Mouse (Mus musculus) layer of hippocampus, adult 8-10 months (tissue): ENCODE results near the gene Bmi1. TPM values are rescaled to one million over a fixed set of nuclear protein-coding genes. Genes with fewer than 3 reads are reported as not detected.
A peak's percentile ranks its signal among the peaks of the same experiment; 100 is the strongest.

Source experiments
- DNase-seq, 2 experiments: peaks; one replicate each; pipeline ENCODE4 v3.0.0; 2022; ENCODE audit warnings: low spot score in 2 of 2
- total RNA-seq, 4 experiments: library from RNA; stranded (reverse); gene quantifications; 2 replicates each; pipeline ENCODE4 v1.2.4; 2022

Gene Bmi1
- 10 to 100 TPM; 55.9 to 66.7 (median 60.8) TPM for total RNA-seq

DNA sequence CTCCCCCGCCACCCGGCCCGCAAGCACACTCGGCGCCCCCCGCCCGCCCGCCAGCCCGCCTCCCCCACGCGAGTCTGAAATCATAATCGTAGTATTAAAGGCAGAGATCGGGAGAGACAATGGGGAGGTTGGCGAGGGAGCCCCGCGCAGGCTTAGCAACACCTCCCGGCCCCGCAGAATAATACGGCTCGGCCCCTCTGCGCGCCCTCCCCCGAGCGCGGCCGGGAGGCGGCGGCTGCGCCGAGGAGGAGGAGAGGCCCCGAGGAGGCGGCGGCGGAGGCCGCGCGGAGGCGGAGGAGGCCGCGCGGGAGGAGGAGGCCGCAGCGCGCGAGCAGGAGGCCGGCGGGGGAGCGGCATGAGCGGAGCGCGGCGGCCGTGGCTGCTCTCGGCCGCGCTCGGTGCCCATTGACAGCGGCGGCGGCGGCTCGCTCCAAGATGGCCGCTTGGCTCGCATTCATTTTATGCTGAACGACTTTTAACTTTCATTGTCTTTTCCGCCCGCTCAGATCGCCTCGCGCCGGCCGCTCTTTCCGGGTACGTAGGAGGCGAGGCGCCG lies at the start of gene Bmi1:
Bmi1 (plus strand) TSS at position 83 of the 556 bp plus-strand sequence.
- DNase-seq = peak in 1 of 2 experiments; percentile 61

DNA sequence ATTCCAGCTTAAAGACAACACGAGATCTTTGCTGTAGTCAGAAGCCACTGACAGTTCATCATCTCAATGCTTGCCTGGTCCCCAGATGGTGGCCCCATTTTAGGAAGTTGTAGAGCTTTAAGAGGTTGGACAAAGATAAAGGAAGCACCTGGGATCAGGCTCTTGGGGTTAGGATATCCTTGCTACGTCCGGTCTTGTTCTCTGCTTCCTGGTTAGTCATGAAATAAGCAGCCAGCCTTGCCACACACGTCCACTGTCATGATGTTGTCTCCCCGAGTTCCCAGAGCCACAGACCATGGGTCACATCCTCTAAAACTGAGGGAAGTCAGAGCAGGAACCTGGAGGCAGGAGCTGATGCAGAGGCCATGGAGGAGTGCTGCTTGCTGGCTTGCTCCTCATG lies 46.3 kb upstream of the Bmi1 start:
- no peak for DNase-seq

DNA sequence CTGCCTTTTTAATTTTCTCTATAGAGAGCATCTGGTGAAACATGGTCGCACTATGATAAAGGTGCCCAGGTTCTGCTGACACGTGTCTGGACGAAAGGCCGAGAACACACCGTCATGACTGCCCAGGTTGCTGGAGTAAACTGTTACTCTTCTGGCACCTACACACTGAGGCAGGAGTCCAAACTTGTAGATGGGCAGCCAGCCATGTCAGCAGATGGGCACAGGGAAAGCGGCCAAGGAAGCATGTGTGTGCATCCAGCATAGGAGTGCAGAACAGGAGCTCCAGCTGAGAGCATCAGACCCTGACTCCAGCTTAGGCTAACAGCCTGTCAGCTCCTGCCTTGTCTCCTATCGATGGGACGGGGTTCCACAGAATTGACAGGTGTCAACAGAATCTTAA lies 41.8 kb upstream of the Bmi1 start:
- DNase-seq = peak; percentile 84 to 94

DNA sequence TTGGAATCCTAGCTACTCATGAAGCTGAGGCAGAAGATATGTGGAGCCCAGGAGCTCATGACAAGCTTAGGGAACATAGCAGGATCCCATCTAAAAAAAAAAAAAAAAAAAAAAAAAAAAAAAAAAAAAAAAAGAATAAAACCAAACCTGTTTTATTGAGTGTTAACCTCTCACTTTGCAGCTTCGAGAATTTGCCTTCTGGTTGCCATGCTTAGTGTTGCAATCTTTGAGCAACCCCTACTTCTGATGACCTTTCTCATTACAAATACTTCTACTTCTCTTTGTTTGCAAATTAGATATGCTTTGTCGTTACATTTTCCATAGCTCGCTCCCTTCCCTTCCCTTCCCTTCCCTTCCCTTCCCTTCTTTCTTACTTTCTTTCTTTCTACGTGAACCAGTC lies 28.3 kb upstream of the Bmi1 start:
- DNase-seq = no peak

DNA sequence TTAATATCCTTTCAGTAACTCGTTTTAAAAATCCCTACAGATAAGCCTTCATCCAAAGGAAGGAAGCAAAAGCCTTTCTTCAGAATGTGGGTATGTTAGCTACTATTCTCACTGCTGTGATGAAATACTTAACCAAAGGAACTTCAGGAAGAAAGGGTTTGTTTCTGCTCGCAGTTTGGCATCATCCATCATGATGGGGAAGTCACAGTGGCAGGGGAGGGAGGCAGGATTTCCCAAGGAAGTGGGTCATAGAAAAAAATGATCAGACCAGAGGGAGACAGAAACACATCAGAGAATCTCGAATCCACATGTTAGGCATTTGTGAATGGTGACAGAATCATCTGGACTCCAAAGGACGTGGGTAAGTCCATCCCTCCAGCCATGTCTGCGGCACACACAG lies 22.0 kb upstream of the Bmi1 start:
- no peak for DNase-seq

DNA sequence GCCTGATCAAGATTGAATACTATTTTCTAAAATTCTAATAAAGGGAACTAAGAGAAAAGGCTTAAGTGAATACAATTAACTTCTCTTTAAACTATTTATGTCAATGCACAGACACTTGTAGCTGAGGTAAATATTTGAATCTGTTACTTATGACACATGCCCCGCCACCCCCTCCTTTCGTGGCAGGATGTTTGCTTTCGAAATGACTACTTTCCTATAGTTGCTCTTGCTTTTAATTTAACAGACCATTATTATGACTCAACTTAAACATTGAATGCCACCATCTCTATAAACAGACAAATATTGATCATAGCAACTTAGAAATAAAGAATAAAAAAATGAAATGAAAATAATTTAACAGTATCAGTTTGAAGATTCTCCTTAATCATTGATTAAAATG lies 12.8 kb upstream of the Bmi1 start:
- DNase-seq = no peak

DNA sequence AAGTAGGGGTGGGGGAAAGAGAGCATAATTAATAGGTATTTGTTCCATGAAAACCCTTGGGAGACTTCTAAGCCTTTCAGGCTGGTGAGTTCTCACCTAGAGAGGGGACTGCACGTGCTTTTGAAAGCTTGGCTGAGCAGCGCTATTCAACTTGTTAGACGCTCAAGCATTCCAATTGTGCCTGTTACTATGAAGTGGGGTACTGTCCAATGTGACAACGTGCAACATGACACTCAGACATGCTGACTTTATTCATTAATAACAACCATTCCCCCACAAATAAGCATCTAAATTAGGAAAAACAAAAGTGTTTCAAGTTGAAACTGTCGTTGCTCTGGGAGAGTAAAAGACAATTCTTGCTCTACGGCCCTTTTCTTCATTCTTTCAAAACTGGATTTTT lies 5.8 kb upstream of the Bmi1 start:
- no peak for DNase-seq

DNA sequence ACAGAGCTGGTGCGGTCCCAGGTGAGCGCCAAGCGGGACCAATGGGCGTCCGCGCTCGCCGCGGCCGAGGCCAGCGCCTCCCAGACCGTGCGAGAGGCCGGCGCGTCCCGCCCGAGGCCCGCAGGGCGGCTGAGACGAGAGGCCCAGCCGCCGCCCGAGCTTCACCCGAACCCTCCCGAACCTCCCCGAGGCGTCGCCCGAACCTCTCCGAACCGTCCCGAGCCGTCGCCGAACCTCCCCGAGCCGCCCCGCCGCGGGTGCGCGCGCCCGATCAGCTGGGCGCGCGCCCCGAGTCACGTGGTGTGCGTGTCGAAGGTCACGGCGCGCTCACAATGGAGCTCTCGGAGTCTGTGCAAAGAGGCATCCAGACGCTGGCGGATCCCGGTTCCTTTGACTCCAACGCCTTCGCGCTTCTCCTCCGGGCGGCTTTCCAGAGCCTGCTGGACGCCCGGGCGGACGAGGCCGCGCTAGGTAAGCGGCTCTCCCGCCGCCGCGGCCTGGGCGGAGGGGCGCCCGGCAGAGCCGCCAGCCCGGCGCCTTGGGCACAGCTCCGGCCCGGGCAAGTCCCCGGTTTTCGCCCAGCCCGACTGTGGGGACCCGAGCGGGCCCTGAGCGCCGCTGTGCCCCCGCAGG lies 4.6 kb upstream of the Bmi1 start, which contains the start of gene Commd3:
Commd3 (plus strand) TSS at position 252 of the 633 bp plus-strand sequence.
- DNase-seq = peak; percentile 90 to 95

DNA sequence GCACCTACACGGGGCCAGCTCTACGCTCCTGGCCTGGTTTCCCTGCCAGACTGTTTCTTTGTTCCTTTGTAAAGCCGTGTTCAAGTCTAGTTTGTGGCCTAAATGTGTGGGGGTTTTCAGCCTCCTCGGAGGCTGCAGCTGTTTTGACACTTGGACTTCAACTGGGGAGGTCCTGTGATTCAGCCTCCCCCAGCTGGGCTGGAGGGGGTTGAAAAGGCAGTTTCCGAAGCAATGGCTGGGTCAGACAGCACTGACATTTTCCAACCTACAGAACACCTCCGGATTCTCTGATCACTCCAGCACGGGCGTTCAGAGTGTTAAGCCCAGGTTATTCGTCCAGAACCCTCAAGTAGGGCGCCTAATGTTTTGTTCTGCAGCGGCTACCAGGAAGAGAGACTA lies 4.1 kb upstream of the Bmi1 start:
- DNase-seq = no peak

DNA sequence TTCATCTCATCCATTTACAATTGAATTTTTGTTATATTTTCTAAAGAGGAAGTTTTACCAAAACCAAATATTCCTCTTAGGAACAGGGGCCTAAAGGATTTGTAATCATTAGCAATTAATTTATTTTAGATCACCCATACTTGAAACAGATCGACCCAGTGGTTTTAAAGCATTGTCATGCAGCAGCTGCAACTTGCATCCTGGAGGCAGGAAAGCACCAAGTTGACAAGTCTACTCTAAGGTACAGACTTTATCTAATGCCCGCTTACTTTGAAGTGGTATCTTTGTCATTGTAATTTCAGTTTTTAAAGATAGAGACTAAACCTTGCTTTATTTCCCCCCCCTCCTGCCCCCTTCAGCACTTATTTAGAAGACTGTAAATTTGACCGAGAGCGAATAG lies 3.1 kb upstream of the Bmi1 start:
- no peak for DNase-seq

DNA sequence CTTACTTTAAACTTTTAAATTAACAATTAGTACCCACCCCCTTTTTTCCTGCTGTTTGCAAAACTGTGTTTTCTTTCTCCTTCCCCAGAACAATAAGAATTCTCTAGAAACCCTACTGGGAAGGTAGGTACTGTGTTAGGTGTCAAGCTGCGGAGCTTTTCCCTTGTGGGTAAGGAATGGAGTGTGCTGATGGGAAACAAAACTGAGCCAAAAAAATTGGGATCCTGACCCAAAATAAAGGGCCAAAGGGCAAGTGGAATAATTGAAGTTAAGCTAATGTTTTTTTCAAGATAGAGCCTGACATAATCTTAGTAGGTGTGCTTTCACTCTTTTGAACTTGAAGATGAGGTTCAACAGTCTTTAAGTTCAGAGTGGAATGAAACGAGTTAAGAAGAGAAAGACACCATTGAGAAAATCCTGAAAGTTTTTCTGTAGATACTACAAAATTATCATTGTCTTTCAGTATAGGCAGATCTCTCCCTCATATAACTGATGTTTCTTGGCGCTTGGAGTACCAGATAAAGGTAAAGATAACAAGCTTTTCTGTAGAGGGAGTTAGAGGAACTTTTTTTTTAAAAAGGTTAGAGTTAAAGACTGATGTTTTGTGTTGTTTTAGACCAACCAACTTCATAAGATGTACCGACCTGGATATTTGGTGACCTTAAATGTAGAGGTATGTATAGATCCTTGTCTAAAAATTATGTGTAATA lies 2.5 kb upstream of the Bmi1 start:
- no peak for DNase-seq

DNA sequence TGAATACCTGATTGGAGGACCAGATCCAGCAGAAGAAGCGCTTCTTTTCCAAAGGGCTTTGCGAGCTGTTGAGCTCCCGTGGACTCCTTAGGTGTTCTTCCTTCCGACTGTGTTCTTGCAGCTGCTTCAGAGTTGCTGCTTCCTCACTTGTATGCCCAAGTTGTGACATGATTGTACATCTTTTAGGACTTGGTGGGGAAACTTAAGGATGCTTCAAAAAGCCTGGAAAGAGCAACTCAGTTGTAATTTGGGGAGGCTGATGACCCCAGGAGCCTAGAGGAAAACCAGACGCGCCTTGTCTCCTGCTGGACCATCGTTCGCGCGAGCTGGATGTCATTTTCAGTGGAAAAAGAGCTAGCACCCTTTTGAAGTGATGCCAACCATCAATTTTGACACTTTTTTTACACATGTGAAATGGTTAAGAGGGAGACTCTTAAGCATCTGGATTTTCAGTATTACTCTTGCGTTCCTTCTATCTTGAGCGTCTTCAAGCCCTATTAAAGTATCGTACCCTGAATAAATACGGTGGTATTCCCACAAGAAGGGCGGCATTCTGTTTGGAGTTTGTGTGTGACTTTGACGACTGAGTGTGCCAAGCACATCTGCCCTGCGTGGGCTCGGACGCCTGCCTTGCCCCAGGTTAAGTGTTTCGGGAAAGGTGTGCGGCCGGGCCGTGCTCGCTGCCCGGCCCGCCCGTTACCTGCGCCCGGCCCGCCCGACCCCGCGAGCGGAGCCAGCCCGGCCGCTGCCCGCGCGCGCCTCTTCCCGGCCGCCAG lies 949 bp upstream of the Bmi1 start:
- no peak for DNase-seq

DNA sequence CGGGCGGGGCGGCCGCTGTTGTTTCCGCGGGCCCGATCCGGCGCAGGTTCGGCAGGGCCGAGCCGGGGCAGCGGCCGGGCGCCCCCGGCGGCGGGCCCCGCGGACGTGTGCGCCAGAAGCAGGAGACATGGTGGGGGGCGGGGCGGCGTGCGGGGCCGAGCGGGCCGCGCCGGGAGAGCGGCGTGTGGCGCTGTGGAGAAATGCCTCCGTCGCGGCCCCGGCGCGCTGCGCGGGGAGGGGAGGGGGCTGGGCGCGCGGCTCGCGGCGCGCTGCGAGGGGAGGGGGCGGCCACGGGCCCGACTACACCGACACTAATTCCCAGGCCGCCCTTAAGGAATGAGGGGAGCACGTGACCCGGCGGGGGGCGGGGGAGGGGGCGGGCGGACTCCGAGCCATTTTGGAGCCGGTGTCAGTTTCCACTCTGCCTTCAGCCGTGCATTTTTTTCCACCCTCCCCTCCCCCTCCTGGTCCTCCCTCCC lies 322 bp upstream of the Bmi1 start:
- DNase-seq = peak in 1 of 2 experiments; percentile 59

DNA sequence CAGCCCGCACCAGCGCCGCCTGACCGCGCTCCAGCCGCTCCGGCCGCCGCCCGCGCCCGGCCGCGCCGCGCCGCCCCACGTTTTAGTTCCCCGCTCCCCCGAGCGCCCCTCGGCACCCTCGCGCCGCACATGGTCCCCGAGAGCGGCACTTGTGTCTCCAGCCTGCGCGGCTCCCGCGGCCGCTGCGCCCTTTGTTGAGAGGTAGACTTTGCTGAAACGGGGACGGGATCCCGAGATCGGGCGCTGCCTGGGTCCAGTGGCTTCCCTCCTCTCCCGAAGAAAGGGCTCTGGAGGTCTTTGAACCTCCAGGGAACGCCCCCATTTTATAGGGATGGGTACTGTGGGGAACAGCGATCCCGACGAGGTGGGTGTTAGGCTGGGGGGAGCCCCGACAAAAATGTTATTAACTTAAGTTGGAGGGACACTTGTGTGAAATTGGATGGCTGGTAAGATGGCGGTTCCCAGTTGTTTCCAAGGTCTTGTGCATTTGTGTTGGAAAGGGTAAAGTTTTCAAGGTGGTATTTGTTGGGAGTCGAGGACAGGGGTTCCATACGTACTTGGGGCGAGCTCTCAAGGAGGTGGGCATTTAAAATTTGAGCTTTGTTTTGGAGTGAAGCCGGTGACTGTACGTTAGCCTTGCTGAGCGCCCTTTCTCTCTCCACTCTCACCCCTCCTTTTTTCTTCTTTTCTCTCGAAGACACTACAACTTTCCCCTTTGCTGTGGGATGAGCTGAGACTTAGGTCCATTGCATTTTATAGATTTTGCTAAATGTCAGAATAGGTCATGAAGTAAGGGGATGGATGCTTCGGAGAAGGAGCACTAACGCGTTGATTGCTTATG lies 1.0 kb downstream of the Bmi1 start:
- no peak for DNase-seq

DNA sequence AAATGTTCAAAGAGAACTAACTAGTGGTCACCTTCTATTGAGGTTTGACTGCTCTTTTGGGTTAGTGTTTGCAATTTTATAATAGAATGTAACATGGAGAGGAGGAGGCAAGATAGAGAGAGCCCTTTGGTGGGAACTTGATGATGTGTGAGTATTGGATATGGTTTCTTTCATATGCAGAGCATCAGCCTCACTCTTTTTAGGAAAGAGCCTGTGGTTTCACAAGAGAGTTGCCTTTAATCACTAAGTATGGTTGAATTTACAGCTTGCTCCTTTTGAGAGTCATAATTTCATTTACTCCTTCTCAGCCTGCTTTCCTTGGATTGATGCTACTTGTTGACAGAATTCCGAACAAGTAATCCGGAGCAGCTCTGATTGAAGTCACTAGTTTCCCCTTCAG lies 2.9 kb downstream of the Bmi1 start:
- no peak for DNase-seq

DNA sequence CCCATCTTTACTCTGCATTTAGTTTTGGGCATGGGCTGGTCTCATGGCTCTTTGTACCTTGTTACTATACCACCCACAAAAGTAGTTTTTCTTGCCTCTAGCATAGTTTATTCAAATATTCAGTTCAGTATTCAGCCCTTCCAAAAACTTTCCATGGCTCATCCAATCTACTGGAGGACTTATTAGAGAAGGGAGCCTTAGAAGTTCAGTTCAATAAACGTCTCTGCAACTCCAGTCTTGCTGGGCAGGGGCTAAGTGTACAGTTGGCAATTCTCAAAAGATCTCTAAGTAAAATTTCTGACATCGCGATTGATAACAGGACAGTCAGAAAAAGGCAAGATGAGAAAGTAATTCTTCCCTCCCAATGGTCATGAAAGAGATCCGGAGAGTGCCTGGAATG lies 3.7 kb downstream of the Bmi1 start:
- DNase-seq = no peak

DNA sequence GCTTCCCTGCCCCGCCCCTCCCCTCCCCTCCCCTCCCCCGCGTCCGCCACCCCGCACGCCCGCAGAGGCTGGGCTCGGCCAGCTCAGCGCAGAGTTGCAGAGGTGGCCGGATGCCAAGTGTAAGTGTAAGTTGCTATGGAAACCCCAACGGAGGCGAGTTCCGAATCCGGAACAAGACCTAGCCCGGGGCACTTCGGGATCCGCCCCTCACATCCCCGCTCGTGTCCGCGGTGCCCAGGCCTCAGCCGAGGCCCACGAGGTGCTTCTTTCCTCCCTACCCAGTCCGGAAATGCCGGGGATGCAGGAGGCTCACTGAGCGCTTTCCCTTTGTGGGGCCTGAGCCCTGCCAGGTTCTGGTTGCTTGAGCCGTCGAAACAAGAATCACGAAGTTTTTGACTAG lies 4.1 kb downstream of the Bmi1 start:
- DNase-seq = no peak

DNA sequence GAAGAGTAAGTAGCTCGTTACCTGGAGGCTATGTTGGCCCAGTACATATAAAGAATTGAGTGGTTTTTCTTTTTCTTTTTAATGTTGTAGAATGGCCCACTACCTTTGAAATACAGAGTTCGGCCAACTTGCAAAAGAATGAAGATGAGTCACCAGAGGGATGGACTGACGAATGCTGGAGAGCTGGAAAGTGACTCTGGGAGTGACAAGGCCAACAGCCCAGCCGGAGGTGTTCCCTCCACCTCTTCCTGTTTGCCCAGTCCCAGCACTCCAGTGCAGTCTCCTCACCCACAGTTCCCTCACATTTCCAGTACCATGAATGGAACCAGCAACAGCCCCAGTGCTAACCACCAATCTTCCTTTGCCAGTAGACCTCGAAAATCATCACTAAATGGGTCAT lies 7.2 kb downstream of the Bmi1 start:
- no peak for DNase-seq

DNA sequence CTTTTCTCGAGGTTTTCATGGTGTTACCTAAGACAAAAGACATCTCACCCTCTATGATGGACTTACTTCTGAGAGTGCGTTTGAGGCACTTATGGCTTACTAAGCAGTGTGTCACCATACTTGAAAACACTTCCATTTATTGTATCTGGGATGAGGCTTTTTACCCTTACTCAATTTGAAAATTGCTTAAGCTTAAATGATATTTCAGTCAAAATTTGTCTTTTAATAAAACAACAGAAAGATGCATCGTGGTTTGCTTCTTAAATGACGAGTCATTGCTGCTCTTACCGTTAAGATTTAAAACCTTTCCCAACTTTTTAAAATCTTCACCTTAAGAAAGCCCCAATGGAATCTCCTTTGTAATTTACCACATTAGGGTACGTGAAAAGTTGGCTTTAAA lies 9.6 kb downstream of the Bmi1 start:
- no peak for DNase-seq

DNA sequence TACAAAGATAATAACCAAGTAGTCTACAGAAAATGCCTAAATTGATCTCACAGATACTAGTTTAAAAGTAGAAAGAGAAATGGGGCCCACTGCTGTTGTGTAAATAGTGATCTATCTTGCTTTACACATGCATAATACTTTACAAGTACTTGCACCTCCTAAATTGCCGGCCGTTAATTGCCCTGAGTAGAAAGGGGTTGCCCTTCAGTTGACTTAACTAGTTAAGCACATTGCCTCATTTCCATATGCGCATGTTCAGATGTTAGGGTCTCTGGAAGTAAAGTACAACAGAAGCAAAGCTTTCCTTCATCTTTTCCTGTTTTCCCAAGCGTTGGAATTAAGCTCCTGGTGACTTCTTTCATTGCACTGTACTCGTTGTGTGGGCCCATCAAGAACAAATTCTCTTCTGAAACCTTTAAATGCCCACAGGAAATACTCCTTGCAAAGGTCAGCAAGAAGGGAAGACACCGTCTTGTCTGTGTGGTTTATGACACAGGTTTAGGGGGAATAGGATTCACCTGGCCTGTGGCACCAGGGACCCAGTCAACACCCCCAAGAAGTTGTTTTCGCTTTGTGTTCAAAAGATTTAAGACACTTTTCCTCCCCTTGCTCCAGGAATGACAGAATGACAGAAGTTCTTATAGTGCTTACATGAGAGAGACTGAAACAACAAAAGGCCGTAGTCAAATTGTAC lies 10.2 kb downstream of the Bmi1 start:
- no peak for DNase-seq
